Mouse (Mus musculus) NIH3T3 (cell line): ENCODE results near the gene Adam10.

Experiments used
- DNase-seq: peaks from one replicate; pipeline ENCODE4 v3.0.0-alpha.2; 2012; ENCODE audit warnings: low read depth

Gene Adam10

GRCm38 (mm10) chr9:70673656-70674055 lies 5.1 kb upstream of the Adam10 start:
- DNase-seq = no peak

DNA sequence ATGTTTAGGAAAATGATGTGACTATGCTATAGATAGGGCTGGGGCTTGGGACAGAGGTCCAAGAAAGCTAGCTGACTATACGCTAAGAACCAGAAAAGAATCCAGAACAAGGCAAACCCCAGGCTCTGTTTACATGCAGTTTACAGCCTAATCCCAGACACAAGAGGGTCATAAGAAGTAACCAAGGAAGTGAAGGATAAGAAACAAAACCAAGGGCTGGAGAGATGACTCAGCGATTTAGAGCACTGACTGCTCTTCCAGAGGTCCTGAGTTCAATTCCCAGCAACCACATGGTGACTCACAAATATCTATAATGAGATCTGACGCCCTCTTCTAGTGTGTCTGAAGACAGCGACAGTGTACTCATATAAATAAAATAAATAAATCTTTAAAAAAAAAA lies 3.7 kb upstream of the Adam10 start:
- DNase-seq = peak; percentile 41

DNA sequence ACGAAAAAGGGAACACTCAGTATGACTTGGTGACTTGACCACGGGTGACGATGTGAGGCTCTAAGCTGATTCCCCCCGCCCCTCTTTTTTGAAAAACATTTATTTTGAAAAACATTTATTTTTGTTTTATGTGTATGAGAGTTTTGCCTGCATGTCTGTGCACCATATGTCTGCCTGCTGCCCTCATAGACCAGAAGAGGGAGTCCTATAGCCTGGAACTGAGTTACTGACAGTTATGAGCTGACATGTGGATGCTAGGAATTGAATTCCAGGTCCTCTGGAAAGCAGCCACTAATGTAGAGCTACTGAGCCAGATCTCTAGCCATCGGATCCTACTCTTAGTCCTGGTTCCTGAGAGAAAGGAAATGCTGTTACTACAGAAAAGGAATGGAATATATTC lies 2.8 kb upstream of the Adam10 start:
- DNase-seq = no peak

GRCm38 (mm10) chr9:70679132-70680091 lies 615 bp downstream of the Adam10 start:
- DNase-seq = peak; percentile 58

- DNase-seq = no peak
Observed at GRCm38 (mm10) chr9:70682202-70682601, 3.4 kb downstream of the Adam10 start.

DNA sequence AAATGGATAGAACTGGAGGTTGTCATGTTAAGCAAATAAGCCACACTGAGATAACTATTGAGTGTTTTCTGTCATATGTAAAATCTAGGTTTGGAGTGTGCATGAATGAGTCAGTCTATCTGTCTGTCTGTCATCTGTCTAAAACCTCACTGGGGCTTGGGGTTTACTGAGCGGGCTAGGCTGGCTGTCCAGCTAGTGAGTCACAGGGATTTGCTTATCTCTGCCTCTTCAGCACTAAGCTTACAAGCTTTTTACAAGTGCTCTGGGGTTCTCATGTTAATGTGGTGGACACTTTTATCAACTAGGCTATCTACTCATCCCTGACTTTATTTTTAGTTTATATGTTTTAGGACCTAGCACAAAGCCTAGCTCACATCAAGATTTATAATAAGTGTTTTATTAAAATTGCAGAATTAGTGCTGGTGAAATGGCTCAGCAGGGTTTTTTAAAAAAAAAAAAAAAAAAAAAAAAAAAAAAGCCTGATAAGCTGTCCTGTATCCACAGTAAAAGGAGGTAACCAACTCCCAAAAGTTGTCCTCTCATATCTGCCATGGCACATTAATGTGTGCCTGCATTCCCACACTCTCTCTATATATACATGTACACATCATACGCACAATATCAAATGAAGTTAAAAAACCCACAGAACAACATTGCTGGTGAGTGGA lies 9.6 kb downstream of the Adam10 start:
- DNase-seq = peak; percentile 57

- DNase-seq = no peak
Observed at GRCm38 (mm10) chr9:70689926-70690325, 11.1 kb downstream of the Adam10 start.

GRCm38 (mm10) chr9:70690579-70690978 lies 11.8 kb downstream of the Adam10 start:
- no peak for DNase-seq

- DNase-seq = no peak
Observed at GRCm38 (mm10) chr9:70691772-70692693, 13.2 kb downstream of the Adam10 start.

GRCm38 (mm10) chr9:70695723-70696122 lies 16.9 kb downstream of the Adam10 start:
- DNase-seq = no peak

- DNase-seq = no peak
Observed at GRCm38 (mm10) chr9:70698090-70698489, 19.3 kb downstream of the Adam10 start.

DNA sequence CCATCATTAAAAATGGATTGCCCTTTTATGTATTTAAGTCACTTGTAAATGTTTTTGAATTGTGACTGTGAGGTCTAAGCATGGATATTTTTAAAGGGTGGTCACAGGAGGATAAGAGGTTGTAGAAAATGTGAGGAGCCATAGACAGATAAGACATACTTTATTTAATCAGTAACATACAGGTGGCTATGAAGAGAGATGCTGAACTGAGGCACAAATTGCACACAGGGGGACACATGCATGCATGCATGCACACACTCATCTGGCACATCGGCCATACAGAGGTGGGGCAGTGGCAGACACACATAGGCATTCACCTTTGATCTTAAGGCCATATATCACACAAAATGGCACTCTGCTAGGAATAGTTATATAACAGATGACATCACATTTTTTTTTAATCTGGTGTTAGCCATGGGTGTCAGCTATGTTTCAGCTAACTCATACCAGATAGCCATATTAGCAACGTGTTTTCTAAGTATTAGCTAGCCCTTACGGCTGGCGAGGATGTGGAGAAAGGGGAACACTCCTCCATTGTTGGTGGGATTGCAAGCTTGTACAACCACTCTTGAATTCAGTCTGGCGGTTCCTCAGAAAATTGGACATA lies 24.9 kb downstream of the Adam10 start:
- no peak for DNase-seq

GRCm38 (mm10) chr9:70706444-70706843 lies 27.6 kb downstream of the Adam10 start:
- DNase-seq = no peak

DNA sequence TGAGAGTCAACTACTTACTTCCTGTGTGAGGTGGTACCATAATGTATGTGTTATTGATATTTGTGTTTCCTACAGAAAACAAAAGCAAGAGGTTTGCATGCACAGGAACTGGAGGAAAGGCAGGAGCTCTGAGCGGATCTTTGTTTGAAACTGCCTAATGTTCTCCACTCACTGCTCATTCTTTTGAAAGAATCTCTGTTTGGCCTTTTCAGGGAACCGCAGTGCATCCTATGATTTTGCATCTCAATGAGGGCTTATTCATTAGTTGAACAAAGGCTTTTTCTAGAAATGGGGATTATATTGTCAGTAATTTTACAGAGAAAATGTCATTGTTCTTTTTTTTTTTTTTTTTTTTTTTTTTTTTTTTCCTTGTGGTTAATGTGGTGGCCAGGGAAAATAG lies 50.7 kb downstream of the Adam10 start:
- no peak for DNase-seq

- peak; percentile 7 for DNase-seq
Observed at GRCm38 (mm10) chr9:70731079-70731478, 52.3 kb downstream of the Adam10 start.

DNA sequence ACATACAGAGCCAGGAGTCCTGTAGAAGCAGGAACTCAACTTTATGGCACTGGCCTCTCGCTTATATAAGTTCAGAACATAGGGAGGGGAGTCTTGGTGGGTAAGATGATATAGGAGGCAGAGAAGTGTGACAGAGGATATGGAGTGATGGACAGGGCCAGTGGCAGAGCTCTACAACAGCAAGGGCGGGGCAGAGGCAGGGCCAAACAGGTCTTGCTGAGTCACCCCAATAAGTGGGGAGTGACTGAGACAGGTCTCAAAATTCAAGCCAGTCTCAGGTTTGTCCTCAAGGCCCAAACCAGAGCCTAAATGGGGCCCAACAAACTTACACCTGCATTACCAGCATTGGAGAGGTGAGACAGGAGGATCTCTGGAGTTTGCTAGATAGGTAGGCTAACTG lies 54.4 kb downstream of the Adam10 start:
- no peak for DNase-seq

GRCm38 (mm10) chr9:70739998-70740397 lies 61.2 kb downstream of the Adam10 start:
- no peak for DNase-seq

- DNase-seq = no peak
Observed at GRCm38 (mm10) chr9:70751504-70752222, 72.9 kb downstream of the Adam10 start.

- no peak for DNase-seq
Observed at GRCm38 (mm10) chr9:70760974-70761373, 82.2 kb downstream of the Adam10 start.

GRCm38 (mm10) chr9:70775517-70775916 lies 96.7 kb downstream of the Adam10 start:
- DNase-seq = no peak

DNA sequence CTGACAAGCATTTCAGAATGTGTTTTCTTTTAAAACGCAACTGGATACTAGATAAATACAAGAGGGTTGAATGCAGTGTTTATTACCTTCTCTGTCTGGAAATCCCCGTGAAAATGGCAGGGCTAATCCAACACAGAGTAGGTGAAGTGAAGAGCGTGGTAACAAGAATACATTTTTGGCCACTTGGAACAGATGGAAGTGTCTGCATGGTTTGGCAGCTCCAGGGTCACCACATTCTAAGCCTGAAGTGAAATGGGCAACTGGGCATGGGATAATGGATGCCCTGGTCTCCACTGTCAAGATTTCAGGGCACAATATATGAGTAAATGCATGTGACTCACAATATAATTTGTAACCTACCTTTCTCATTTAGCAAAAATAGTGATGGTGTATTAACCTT lies 103.4 kb downstream of the Adam10 start:
- DNase-seq = no peak
